Mouse (Mus musculus) cerebellum, adult 2 months (tissue): ENCODE measurements around the gene Foxe1.

Experiments
- CTCF ChIP-seq: fragments of 200-500 bp; IDR thresholded peaks from 2 replicates; pipeline ENCODE4 v1.5.1; 2011; ENCODE audit warnings: low read depth, mild to moderate bottlenecking, control low read depth, low read length, moderate library complexity, borderline replicate concordance; ENCODE audit not compliant: insufficient read depth
- POLR2A ChIP-seq: fragments of 200-500 bp; IDR thresholded peaks from 2 replicates; pipeline ENCODE4 v1.6.1; 2011; ENCODE audit warnings: low read length, control low read depth, borderline replicate concordance; ENCODE audit not compliant: insufficient read depth

GRCm38 (mm10) chr4:46341831-46342680 is 1.4 kb upstream of the Foxe1 start:
- TF ChIP-seq CTCF (no peak), POLR2A (no peak)
